ENCODE assay signal across 8 mouse cellular contexts in genomic region chr7:73208817-73209602, GRCm38 (mm10).
DNase-seq lines count a peak whose midpoint lies in the region; ATAC-seq lines count a peak whose summit lies in the region.

No protein-coding gene starts in this region.

- no peak for ATAC-seq in heart, embryonic 11.5 days (replicated peaks; ENCODE audit: insufficient number of reproducible peaks, low FRiP score, low TSS enrichment)

- H3K36me3 ChIP-seq in heart, embryonic 11.5 days (ENCODE audit: control insufficient read depth, insufficient read depth, low read length): no peaks in the 10 kb centered on the region
- no peaks in the 10 kb centered on the region for H3K36me3 ChIP-seq in limb, embryonic 10.5 days

- no peak overlapping the region for H3K9ac ChIP-seq in heart, embryonic 11.5 days (ENCODE audit: low read depth, low read length)

- intact Hi-C loops in heart, postnatal 10 days (cut with DNase I): no loop called here

- no peak for DNase-seq in heart, postnatal 10 days
- DNase-seq in urinary bladder, postnatal 14 days (ENCODE audit: low spot score): peak; percentile 24
- DNase-seq in urinary bladder, adult 2 months (ENCODE audit: low spot score): no peak
- peak; percentile 36 for DNase-seq in limb, embryonic 10.5 days (ENCODE audit: low spot score)
- DNase-seq in spleen, adult 12 weeks (ENCODE audit: low spot score): no peak
- no peak for DNase-seq in ovary, postnatal 10 days (ENCODE audit: low spot score)
- no peak for DNase-seq in thymus, postnatal 14 days

- H3K4me3 ChIP-seq in heart, embryonic 11.5 days (ENCODE audit: low read depth, low read length): no peak overlapping the region
- no peak overlapping the region for H3K4me3 ChIP-seq in limb, embryonic 10.5 days

- peak overlapping the region; percentile 27; the same call in 1 of the 2 replicates for H3K4me2 ChIP-seq in heart, embryonic 11.5 days

- no peaks in the 10 kb centered on the region for H3K4me1 ChIP-seq in heart, embryonic 11.5 days (ENCODE audit: control insufficient read depth, insufficient read depth, low read length)
- H3K4me1 ChIP-seq in limb, embryonic 10.5 days: peaks cover 29% of the 10 kb centered on the region

- whole genome bisulfite sequencing in heart, embryonic 11.5 days (ENCODE audit: insufficient replicate concordance): 34% methylated on average over 18 of the region's 18 CpGs
- 41% methylated on average over 18 of the region's 18 CpGs for WGBS in limb, embryonic 10.5 days

- no peak overlapping the region for H3K27ac ChIP-seq in heart, embryonic 11.5 days (ENCODE audit: low read depth, low read length)
- peak overlapping the region; percentile 77 for H3K27ac ChIP-seq in limb, embryonic 10.5 days

- no peaks in the 10 kb centered on the region for H3K9me3 ChIP-seq in heart, embryonic 11.5 days (replicated peaks; ENCODE audit: control insufficient read depth, low read length)
- no peaks in the 10 kb centered on the region for H3K9me3 ChIP-seq in limb, embryonic 10.5 days (replicated peaks)

- H3K27me3 ChIP-seq in heart, embryonic 11.5 days (ENCODE audit: control insufficient read depth, insufficient read depth, low read length): no peaks in the 10 kb centered on the region
- H3K27me3 ChIP-seq in limb, embryonic 10.5 days (ENCODE audit: low read depth, poor library complexity, severe bottlenecking): no peaks in the 10 kb centered on the region

Comparison
In these comparisons a context has a peak if more than half of its experiments do, and no peak if none do; other contexts are left out.
1. DNase-seq: peak in urinary bladder, postnatal 14 days (single experiment) and limb, embryonic 10.5 days (single experiment); none in heart, postnatal 10 days (0 of 2), urinary bladder, adult 2 months (single experiment), spleen, adult 12 weeks (single experiment), ovary, postnatal 10 days (single experiment) and thymus, postnatal 14 days (single experiment).